Mouse (Mus musculus): ENCODE results near the gene Abca2.

DNA sequence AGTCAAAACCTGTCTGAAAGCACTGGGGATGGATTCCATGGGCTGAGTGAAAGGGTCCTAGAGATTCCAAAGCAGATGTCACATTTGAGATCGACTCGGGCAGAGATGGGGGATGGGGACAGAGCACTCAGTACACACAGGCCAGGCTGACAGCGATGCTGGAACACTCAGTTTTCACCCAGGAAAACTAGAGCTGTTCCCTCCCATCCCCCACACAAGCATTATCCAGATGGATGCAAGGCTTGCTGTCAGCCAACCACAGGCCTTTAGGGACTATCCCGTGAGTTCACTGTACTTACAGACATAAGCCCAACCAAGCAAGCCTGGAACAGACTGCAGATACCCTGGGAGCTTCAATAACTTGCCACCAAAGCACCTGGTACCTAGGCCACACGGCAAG, 37.2 kb upstream of the Abca2 start:
- TF ChIP-seq GATA1 (IDR thresholded peaks at IDR 0.05; ENCODE audit: low read length) (no peak), TAL1 (IDR thresholded peaks at IDR 0.05; ENCODE audit: low read length) (no peak)

Measured in erythroblast, embryonic 14.5 days (primary cell).